Mouse (Mus musculus) adrenal gland, postnatal 25 days (tissue): Measurements from ENCODE around the gene Myo3a. TPM values are rescaled to one million over a fixed set of nuclear protein-coding genes. Genes with fewer than 3 reads are reported as not detected.

Experiments
- DNase-seq: peaks from one replicate; pipeline ENCODE4 v3.0.0; 2021; ENCODE audit warnings: mixed read lengths
- microRNA-seq, 2 experiments: library from miRNA; unstranded; fragments of <30 nt; microRNA quantifications; one replicate each; pipeline ENCODE4 v1.2.0; 2021
- total RNA-seq: library from RNA; stranded (reverse); gene quantifications from 2 replicates; pipeline ENCODE4 v1.2.3, GENCODE M21; 2021

Gene Myo3a
- total RNA-seq, 1 experiment from 2014 or later: not detected

- no peak for DNase-seq
Observed at GRCm38 (mm10) chr2:22620978-22621827, 393.9 kb downstream of the Myo3a start.

GRCm38 (mm10) chr2:22621828-22622731 is 394.8 kb downstream of the Myo3a start, which contains the start of gene Gad2:
Gene Gad2, plus strand, starts transcription at chr2:22622205.
- DNase-seq: peak; percentile 35

GRCm38 (mm10) chr2:22623111-22624070 is 396.1 kb downstream of the Myo3a start:
- no peak for DNase-seq

GRCm38 (mm10) chr2:22624188-22624975 is 397.1 kb downstream of the Myo3a start:
- DNase-seq: no peak

- DNase-seq: no peak
Observed at GRCm38 (mm10) chr2:22625096-22625960, 398.0 kb downstream of the Myo3a start.

GRCm38 (mm10) chr2:22627147-22627666 is 399.9 kb downstream of the Myo3a start:
- no peak for DNase-seq

- DNase-seq: no peak
Observed at GRCm38 (mm10) chr2:22627819-22628432, 400.6 kb downstream of the Myo3a start.

GRCm38 (mm10) chr2:22634766-22635165 is 407.5 kb downstream of the Myo3a start:
- peak; percentile 34 for DNase-seq

GRCm38 (mm10) chr2:22646134-22646533 is 418.8 kb downstream of the Myo3a start:
- no peak for DNase-seq

- DNase-seq: no peak
Observed at GRCm38 (mm10) chr2:22648394-22648793, 421.1 kb downstream of the Myo3a start.

- no peak for DNase-seq
Observed at GRCm38 (mm10) chr2:22651826-22652225, 424.5 kb downstream of the Myo3a start.

- DNase-seq: no peak
Observed at GRCm38 (mm10) chr2:22663731-22664130, 436.4 kb downstream of the Myo3a start.

Small RNAs within 50 kb of the gene (microRNA-seq; reads per million reads assigned to microRNA genes)
- gene Gm23636: 0 reads per million in 2 experiments
- 0 reads per million in 2 experiments for gene Mir3967
